ENCODE assay signal across 18 mouse cellular contexts in the genomic region with DNA sequence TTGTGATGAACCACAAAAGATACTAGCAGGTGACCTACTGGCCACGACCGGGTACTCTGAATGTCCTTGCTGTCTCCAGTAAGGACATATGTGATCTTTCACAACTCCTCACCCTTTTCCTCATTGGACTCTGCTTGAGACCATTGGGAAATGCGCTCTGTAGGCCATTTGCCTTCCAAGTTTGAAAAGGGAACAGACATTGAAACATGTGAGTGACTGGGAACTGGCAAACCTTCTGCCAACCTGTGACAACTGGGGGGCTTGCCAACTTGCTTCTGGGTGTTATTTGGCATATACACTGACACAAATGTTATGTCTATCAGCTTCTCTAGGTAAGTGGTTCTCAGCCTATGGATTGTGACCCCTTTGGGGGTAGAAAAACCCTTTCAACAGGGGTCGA.
A peak's percentile ranks its signal among the peaks of the same experiment; 100 is the strongest.
DNase-seq lines count a peak whose midpoint lies in the region.
"Had no signal": no experiment of that assay in that cellular context is flagged by ENCODE, and none has a peak within 500 bp of the region (broad histone marks: within the 10 kb centered on the region; RNA-seq: fewer than 3 reads in every experiment).

No protein-coding gene starts in this region.

- H3K4me3 ChIP-seq in limb, embryonic 10.5 days, result no peak overlapping the region
- H3K4me3 ChIP-seq: embryonic facial prominence, embryonic 13.5 days; hindbrain, embryonic 15.5 days; limb, embryonic 15.5 days; midbrain, embryonic 12.5 days; myocyte had no signal

- H3K27ac ChIP-seq in limb, embryonic 10.5 days, result no peak overlapping the region
- H3K27ac ChIP-seq: embryonic facial prominence, embryonic 13.5 days; hindbrain, embryonic 15.5 days; limb, embryonic 15.5 days; macrophage; midbrain, embryonic 12.5 days had no signal

- 91% methylated on average over 4 of the region's 4 CpGs for WGBS in limb, embryonic 10.5 days

- no peaks in the 10 kb centered on the region for H3K36me3 ChIP-seq in limb, embryonic 10.5 days
- H3K36me3 ChIP-seq: hindbrain, embryonic 15.5 days; limb, embryonic 15.5 days had no signal

- peak; percentile 52 for DNase-seq in cerebellum, adult 9-10 months
- DNase-seq in cerebellum, adult 8-10 months, result no peak
- peak; percentile 3 to 25 for DNase-seq in adrenal gland, postnatal 36 days
- peak; percentile 80 to 81 for DNase-seq in cerebellum, postnatal 14 days
- DNase-seq in layer of hippocampus, adult 9-10 months (ENCODE audit: low spot score), result peak; percentile 54
- DNase-seq in urinary bladder, postnatal 10 days (ENCODE audit: low spot score), result no peak
- no peak for DNase-seq in limb, embryonic 10.5 days (ENCODE audit: low spot score)
- DNase-seq: heart, postnatal 14 days; kidney, adult 11 months; kidney, postnatal 25 days; lung, adult 2 months; thymus, postnatal 25 days had no signal

- H3K4me1 ChIP-seq in limb, embryonic 10.5 days, result no peaks in the 10 kb centered on the region
- H3K4me1 ChIP-seq: midbrain, embryonic 12.5 days had no signal

- no peaks in the 10 kb centered on the region for H3K9me3 ChIP-seq in limb, embryonic 10.5 days (replicated peaks)
- H3K9me3 ChIP-seq: embryonic facial prominence, embryonic 13.5 days; hindbrain, embryonic 15.5 days; limb, embryonic 15.5 days had no signal

- no peaks in the 10 kb centered on the region for H3K27me3 ChIP-seq in limb, embryonic 10.5 days (ENCODE audit: low read depth, poor library complexity, severe bottlenecking)
- H3K27me3 ChIP-seq: embryonic facial prominence, embryonic 13.5 days; hindbrain, embryonic 15.5 days; limb, embryonic 15.5 days; midbrain, embryonic 12.5 days had no signal

Comparison
In these comparisons a context has a peak if more than half of its experiments do, and no peak if none do; other contexts are left out.
1. DNase-seq: peak in cerebellum, adult 9-10 months (single experiment), adrenal gland, postnatal 36 days (2 of 2), cerebellum, postnatal 14 days (2 of 2) and layer of hippocampus, adult 9-10 months (single experiment); none in cerebellum, adult 8-10 months (single experiment), urinary bladder, postnatal 10 days (single experiment) and limb, embryonic 10.5 days (single experiment).